Mouse (Mus musculus) cerebellum, adult 9-10 months (tissue): Measurements from ENCODE around the gene Slc25a1.

Source experiments
- DNase-seq: peaks from one replicate; pipeline ENCODE4 v3.0.0; 2022

The Slc25a1 gene

GRCm38 (mm10) chr16:17921325-17922162 is 6.5 kb downstream of the Slc25a1 start:
- DNase-seq: peak; percentile 96

- DNase-seq: no peak
Observed at GRCm38 (mm10) chr16:17920586-17920985, 7.4 kb downstream of the Slc25a1 start.

DNA sequence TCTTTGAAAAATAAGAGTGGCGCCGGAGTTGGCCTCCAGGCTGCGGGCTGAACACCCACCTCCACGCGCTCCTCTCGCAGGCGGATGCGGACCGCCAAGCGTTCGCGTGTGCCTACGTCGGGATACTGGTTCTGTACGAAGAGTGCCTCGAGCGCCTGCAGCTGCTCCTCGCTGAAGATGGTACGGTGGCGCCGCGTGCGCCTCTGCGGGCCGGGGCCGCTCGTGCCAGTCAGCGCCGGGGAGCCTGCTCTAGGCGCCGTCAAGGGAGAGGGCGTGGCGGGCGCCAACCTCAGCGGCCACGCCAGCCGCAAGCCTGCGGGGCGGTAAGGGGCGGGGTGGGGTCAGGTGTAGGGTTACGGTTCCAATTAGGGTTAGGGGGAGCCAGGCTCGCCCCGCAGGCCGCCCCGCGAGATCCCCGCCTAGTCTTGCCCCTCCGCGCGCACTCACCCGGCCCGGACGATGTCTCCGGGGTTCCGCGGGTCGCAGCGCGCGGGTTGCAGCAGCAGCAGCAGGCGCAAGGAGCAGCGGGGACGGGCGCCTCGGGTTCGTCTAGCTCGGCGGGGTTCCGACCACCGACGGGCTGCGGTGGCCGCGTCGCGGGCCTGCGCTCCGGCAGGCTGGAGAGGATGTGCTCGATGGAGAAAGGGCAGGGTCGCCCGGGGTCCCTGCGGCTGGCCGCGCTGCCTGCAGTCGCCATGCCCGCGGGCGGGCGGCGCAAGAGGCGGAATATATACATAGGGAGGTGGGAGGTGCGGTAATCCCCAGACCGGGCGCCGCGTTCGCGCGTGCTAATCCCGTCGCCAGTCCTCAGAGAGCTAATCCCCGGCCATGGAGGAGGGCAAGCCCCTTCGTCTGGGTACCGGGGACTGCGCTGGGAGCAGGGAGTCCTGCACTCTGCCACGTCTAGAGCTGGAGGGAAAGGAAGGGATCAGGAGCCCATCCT is 13.4 kb downstream of the Slc25a1 start, which contains the start of gene Gsc2:
Gene Gsc2 (minus strand): TSS at position 753 of the 943 bp plus-strand sequence.
- DNase-seq: no peak

- peak; percentile 95 for DNase-seq
Observed at GRCm38 (mm10) chr16:17911052-17911595, 16.9 kb downstream of the Slc25a1 start, which contains the start of gene Ess2. TSS of gene Ess2 (minus strand) at chr16:17911348.

DNA sequence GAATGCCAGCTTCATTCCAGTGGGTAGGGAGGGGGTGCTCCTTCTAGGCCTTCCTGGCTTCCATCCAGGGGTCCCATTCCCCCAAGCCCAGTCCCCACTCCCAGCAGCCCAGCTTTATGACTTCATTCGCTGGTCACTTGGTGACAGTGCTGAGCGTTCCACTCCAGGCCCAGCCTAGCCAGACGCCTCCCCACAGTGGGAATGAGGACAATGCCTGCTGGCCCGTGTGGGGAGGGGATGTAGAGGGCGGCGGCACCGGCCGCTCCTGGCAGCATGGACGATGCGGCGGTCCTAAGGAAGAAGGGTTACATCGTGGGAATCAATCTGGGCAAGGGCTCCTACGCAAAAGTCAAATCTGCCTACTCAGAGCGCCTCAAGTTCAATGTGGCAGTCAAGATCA is 29.6 kb downstream of the Slc25a1 start, which contains the start of the genes Dgcr2 and Tssk2:
Gene Dgcr2 (minus strand): TSS at position 101 of the 400 bp plus-strand sequence.
Gene Tssk2 (plus strand): TSS at position 176 of the 400 bp plus-strand sequence.
- DNase-seq: no peak

- no peak for DNase-seq
Observed at GRCm38 (mm10) chr16:17896091-17896490, 31.9 kb downstream of the Slc25a1 start.

DNA sequence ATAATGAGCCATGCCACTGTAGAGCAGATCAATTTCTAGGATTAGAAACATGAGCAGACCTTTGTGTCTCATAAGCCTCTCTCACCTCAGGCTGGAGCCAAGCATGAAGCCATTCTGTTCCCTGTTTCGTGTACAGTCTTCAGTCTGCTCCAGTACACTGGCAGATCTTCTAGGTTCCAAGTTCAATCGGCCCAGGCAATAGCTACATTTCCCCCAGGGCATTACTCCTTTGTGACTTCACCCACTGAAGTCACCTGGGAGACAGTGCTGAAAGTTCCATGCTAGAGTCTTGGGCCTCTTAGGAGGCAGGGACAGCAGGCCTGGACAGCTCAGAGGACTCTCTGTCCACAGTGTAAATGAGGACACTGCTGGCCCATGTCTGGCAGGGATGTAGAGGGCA is 34.1 kb downstream of the Slc25a1 start, which contains the start of gene Tssk1:
Gene Tssk1 (plus strand): TSS at position 301 of the 400 bp plus-strand sequence.
- DNase-seq: peak; percentile 38

GRCm38 (mm10) chr16:17892606-17893005 is 35.4 kb downstream of the Slc25a1 start:
- peak; percentile 93 for DNase-seq

- peak; percentile 99 for DNase-seq
Observed at GRCm38 (mm10) chr16:17891567-17891959, 36.5 kb downstream of the Slc25a1 start, which contains the start of gene Gm20518. TSS of gene Gm20518 (minus strand) at chr16:17891671.

DNA sequence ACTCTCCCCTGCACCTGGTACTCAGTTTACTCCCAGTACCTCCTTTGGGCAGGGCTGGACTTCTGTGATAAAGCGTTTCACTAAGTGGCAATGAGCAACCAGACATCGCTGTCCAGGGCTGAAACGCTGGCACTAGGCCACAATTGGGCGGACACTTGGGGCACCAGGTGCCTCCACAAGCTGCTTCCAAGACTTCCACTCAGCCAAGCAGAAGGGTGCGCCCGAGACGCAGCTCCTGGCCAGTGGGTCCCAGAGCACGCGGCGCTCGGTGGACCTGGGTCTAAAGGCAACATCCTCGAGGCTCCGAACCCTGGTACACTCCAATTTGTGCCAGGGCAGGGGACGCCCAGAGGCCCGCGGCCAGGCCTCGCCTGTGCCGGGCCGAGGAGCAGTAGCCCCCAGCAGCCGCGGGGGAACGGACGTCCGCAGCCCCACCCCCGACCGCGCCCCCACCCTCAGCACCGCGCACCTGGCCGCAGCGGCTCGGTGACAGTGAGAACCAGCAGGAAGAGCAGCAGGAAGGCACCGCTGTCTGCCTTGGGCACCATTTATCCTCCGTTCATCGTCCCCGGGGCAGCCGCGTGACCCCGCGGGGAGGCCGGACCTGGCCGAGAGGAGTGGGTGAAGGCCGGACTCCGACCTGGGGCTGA is 37.0 kb downstream of the Slc25a1 start:
- peak; percentile 94 for DNase-seq

GRCm38 (mm10) chr16:17890342-17890727 is 37.7 kb downstream of the Slc25a1 start:
- DNase-seq: peak; percentile 61

DNA sequence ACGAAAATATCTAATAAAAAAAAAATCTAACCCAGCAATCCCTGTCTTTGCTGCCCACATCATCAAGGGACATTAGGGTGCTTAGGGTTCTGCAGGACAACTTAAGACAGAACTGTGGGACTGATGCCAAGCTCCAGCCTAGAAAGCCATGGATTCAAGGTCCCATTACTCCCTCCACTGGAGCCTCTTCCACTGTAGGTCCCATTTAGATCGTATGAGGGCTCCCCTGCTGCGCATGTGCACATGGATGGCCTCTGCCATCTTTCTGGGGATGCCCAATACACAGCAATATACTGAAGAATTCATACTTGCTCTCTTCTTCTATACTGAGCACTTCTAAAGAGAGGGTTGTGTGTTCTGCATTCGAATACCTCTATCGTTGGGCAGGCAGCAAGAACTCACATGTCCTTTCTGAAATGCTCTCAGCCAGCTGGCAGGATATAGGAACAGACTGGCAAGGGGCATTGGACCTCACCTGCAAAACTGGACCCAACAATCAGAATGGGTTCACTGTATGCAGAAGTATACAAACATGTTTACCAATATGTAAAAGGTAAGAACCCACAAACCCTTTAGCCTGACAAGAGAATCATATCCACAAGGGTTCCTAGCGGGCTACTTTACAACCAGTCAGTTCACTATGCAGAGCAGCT is 38.2 kb downstream of the Slc25a1 start:
- DNase-seq: peak; percentile 67

DNA sequence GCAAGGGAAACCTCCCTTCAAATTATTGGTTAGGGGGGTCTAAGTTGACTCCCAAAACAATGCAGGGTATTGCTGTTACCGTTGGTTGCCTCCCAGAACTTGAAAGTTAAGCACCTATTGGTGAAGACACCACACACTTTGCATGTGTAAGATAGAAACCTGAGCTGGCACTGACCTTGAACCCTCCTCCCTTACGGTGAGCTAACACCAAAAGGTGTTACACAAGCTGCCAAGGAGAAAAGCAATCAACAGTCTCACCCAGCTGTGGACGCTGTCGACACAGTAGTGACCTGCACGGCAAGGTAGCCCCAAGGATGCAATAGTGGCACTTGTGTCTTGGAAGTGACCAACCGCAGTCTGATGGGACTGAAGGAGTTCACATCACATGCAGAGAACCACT is 43.9 kb downstream of the Slc25a1 start:
- no peak for DNase-seq

DNA sequence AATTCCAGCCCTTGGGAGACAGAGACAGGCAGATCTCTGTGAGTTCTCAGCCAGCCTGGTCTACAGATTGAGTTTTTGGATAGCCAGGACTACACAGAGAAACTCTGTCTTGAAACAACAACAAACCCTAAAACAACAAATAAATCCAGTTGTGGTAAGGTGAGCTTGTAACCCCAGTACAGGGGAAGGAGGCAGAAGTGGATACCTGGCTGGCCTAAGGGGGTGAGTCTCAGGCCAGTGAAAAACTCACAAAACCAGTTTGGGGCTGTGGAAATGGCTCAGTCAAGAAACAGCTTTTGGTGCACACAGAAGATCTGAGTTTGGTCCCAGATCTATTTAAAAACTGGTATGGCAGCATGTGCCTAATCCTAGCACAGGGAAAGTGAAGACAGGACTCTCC is 45.8 kb downstream of the Slc25a1 start:
- DNase-seq: no peak

DNA sequence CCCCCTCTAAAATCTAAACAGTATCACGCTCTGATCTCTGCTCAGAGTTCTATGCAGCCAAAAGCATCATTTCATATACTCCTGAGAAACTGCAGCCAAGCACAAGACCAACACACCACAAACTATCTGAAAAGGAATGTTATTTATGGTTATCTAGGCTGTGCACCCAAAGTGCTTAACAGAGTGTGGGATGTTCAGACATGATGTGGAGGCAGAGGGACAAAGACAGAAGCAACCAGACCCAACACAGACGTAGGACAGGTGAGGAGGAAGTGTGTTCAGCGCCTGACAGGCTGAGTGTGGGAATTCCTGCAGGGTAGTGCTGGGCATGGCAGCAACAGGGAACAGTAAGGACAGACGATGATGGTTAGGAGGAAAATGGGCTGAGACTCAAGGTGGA is 48.4 kb downstream of the Slc25a1 start:
- no peak for DNase-seq

DNA sequence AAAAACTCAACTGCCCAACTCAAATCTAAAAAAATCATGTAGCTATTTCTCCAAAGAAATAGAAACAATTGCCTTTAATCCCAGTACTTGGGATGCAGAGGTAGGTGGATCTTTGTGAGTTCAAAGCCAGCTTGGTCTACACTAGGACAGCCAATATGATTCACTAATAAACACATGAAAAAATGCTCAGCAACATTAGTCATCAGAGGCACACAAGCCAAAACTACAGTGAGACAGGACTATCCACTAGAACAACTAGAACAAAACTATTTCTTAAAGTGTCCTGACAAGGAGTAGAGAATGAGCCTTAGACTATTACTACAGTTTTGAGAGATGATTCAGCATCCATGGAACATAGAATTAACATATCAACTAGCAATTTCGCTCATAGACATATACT is 51.9 kb downstream of the Slc25a1 start:
- no peak for DNase-seq
